Mouse (Mus musculus) lung, postnatal 0 days (tissue): Measurements from ENCODE around the gene Txnrd3. TPM values are rescaled to one million over a fixed set of nuclear protein-coding genes. Genes with fewer than 3 reads are reported as not detected.

Source experiments
- ATAC-seq: fragments of 200-750 bp; cut with Nextera tagmentation; 2 replicates; pipeline ENCODE4 v1.8.0; 2017; ENCODE audit warnings: moderate library complexity
- DNase-seq: peaks from one replicate; pipeline ENCODE4 v3.0.0-alpha.2; 2016; ENCODE audit warnings: low spot score
- H3K27ac ChIP-seq: fragments of 300-500 bp; sonication (generic); 2 replicates; pipeline ENCODE4 v1.5.1; 2014; ENCODE audit warnings: antibody characterized with exemption, mild to moderate bottlenecking, low read length, mixed read lengths
- H3K27me3 ChIP-seq: fragments of 300-500 bp; sonication (generic); replicated peaks from 2 replicates; pipeline ENCODE4 v1.6.1; 2014; ENCODE audit warnings: low read length, mixed read lengths; ENCODE audit not compliant: insufficient read depth
- H3K36me3 ChIP-seq: fragments of 300-500 bp; sonication (generic); 2 replicates; pipeline ENCODE4 v1.6.1; 2014; ENCODE audit warnings: low read length, mixed read lengths; ENCODE audit not compliant: insufficient read depth
- H3K4me1 ChIP-seq: fragments of 300-500 bp; sonication (generic); 2 replicates; pipeline ENCODE4 v1.6.1; 2014; ENCODE audit warnings: antibody characterized with exemption, low read depth, low read length, mixed read lengths; ENCODE audit not compliant: insufficient read depth
- H3K4me2 ChIP-seq: fragments of 300-500 bp; sonication (generic); replicated peaks from 2 replicates; pipeline ENCODE4 v1.6.1; 2014; ENCODE audit warnings: low read depth, mild to moderate bottlenecking, low read length, moderate library complexity, mixed read lengths
- H3K4me3 ChIP-seq: fragments of 300-500 bp; sonication (generic); 2 replicates; pipeline ENCODE4 v1.5.1; 2014; ENCODE audit warnings: low read depth, low read length
- H3K9ac ChIP-seq: fragments of 300-500 bp; sonication (generic); replicated peaks from 2 replicates; pipeline ENCODE4 v1.6.1; 2014; ENCODE audit warnings: low read depth, mild to moderate bottlenecking
- H3K9me3 ChIP-seq: fragments of 300-500 bp; sonication (generic); 2 replicates; pipeline ENCODE4 v1.6.1; 2016; ENCODE audit warnings: low read length, mixed read lengths
- CTCF ChIP-seq: IDR thresholded peaks from 2 replicates; pipeline ENCODE4 v1.5.1; 2016; ENCODE audit warnings: antibody characterized with exemption, mild to moderate bottlenecking
- EP300 ChIP-seq: IDR thresholded peaks from 2 replicates; pipeline ENCODE4 v1.6.1; 2016; ENCODE audit warnings: antibody characterized with exemption, mild to moderate bottlenecking, control low read depth
- WGBS: fragments of 180-500 bp; shearing (Covaris S2); extraction: QIAGEN DNeasy Blood & Tissue Kit; methylation state at CpG from one replicate; pipeline ENCODE4 v1.1.7; 2014; 5-methylcytosine and 5-hydroxymethylcytosine counted together
- polyA plus RNA-seq: library from polyadenylated mRNA; unstranded; fragments of >200 nt; fragmentation: Nextera tagmentation; extraction: Ambion mirVana; gene quantifications from 2 replicates; pipeline ENCODE4 v1.2.1, GENCODE M21; 2015

The Txnrd3 gene
- polyA plus RNA-seq, 1 experiment from 2014 or later: 26.3 TPM

DNA sequence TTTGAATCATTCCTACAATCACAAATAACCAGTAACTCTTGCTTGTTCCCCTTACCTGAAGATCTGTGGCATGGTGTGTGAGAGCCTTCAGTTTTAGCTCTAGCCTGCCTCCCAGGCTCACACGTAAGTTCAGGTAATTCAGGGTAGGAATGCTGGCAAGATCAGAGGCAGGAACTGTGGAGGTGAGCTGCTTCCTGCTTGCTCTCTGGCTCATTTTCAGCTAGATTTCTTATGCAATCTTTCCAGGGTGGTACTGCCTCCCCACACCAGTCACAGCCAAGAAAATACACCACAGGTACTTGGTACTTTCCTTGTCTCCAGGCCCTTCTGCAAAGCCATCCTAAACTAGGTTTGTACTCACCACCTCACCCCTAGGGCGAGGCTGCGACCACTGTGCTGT is 18.7 kb downstream of the Txnrd3 start:
- H3K36me3 ChIP-seq: no peaks in the 10 kb centered on the region
- H3K4me1 ChIP-seq: no peaks in the 10 kb centered on the region
- DNase-seq (peak; percentile 64), ATAC-seq (0 out of 2 replicates have a peak, but pooled peaks have one; percentile 11)
- no peak overlapping the region for H3K4me3 ChIP-seq
- no peak overlapping the region for H3K27ac ChIP-seq
- TF ChIP-seq EP300: no peak
- no peak for TF ChIP-seq CTCF
- H3K27me3 ChIP-seq: no peaks in the 10 kb centered on the region
- no peak overlapping the region for H3K9ac ChIP-seq
- WGBS: 73% methylated on average over 3 of the region's 3 CpGs
- H3K4me2 ChIP-seq: no peak overlapping the region
- no peaks in the 10 kb centered on the region for H3K9me3 ChIP-seq

DNA sequence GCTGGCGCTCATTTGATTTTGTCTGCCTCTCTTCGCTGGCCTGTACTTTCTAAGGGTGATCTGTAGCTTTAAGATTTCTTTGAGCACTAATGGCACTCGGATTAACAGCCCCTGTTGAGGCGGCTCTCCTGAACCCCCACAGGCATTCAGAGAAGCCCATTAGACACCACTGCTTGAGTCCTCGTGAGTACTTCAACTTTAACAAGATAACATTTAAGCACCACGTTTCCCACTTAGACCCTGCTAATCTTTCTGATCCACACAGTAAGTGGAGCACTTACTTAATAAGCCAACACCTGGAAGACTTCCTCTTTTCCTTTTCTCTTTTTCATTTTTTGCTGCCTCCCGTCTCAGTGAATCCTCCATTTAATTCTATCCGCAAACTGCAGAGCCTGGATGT is 21.4 kb downstream of the Txnrd3 start:
- H3K27me3 ChIP-seq: no peaks in the 10 kb centered on the region
- peak overlapping the region; percentile 8; the same call in 1 of the 2 replicates for H3K4me2 ChIP-seq
- H3K27ac ChIP-seq: no peak overlapping the region
- H3K36me3 ChIP-seq: no peaks in the 10 kb centered on the region
- H3K4me3 ChIP-seq: no peak overlapping the region
- no peak overlapping the region for H3K9ac ChIP-seq
- DNase-seq (peak; percentile 72), ATAC-seq (peak; percentile 76)
- WGBS: 44% methylated on average over 8 of the region's 8 CpGs
- H3K9me3 ChIP-seq: no peaks in the 10 kb centered on the region
- H3K4me1 ChIP-seq: no peaks in the 10 kb centered on the region
- no peak for TF ChIP-seq CTCF
- TF ChIP-seq EP300: peak; percentile 62; the same call in 1 of the 2 replicates

DNA sequence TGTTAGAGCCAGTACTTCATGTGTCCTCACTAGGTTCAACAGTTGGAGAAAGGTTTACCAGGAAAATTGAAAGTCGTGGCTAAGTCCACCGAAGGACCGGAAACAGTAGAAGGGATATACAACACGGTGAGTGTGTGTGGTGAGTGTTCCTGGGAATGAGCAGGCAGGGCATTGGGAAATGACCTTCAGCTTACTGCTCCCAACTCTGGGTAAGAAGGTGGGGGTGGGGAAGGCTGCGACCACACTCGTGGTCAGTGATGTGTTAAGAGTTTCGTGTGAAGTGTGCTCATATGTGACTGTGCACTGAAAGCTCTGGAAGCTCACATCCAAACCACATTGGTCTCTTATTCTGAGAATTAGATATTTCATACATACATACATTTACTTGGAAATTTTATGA is 21.9 kb downstream of the Txnrd3 start:
- Histone ChIP-seq H3K27ac (no peak overlapping the region), H3K36me3 (no peaks in the 10 kb centered on the region), H3K4me2 (0 out of 2 replicates have a peak overlapping the region, but pooled peaks have one; percentile 8), H3K9me3 (no peaks in the 10 kb centered on the region), H3K9ac (no peak overlapping the region), H3K27me3 (no peaks in the 10 kb centered on the region), H3K4me3 (no peak overlapping the region), H3K4me1 (no peaks in the 10 kb centered on the region)
- DNase-seq (peak; percentile 56), ATAC-seq (peak; percentile 63)
- TF ChIP-seq EP300: no peak
- TF ChIP-seq CTCF: no peak
- 47% methylated on average over 7 of the region's 7 CpGs for whole genome bisulfite sequencing

DNA sequence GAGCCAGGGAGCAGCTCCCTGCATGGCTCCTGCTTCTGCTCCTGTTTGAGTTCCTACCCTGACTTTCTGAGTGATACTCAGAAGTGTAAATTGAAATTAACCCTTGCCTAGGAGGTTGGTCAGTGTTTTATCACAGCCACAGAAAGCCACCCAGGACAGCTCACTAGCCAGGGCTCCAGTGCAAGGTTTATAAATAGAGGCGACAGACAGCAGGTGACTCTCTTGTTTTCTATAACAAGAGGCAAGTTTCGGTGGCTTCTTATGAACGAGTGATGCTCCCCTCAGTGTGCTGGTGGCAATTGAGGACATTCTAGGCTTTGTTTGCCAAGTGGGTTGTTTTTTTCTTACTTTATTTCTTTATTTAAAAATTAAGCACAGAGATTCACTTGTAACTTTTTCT is 23.2 kb downstream of the Txnrd3 start:
- H3K36me3 ChIP-seq: no peaks in the 10 kb centered on the region
- no peaks in the 10 kb centered on the region for H3K4me1 ChIP-seq
- no peak overlapping the region for H3K9ac ChIP-seq
- no peak overlapping the region for H3K4me2 ChIP-seq
- TF ChIP-seq EP300 (no peak), CTCF (no peak)
- no peaks in the 10 kb centered on the region for H3K27me3 ChIP-seq
- H3K9me3 ChIP-seq: no peaks in the 10 kb centered on the region
- ATAC-seq (no peak), DNase-seq (peak; percentile 40)
- WGBS: 81% methylated on average over 3 of the region's 3 CpGs
- H3K27ac ChIP-seq: no peak overlapping the region
- no peak overlapping the region for H3K4me3 ChIP-seq

DNA sequence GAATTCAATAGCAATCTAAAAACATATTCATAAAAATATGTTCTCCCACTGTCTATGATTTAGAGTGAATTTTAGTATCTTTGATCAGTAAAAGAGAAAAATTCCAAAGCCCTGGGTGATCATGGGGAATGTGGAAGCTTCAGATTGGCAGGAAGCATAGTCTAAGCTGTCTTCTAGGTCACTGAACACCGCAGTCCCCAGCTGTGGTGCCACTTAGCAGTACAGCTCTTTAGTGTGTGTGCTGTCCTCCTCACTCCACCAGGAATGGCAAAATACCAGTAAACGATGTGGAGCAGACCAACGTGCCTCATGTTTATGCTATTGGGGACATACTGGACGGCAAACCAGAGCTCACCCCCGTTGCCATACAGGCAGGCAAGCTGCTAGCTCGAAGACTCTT is 25.8 kb downstream of the Txnrd3 start:
- Histone ChIP-seq H3K9me3 (no peaks in the 10 kb centered on the region), H3K4me3 (no peak overlapping the region), H3K36me3 (no peaks in the 10 kb centered on the region), H3K27me3 (no peaks in the 10 kb centered on the region), H3K4me1 (no peaks in the 10 kb centered on the region), H3K27ac (no peak overlapping the region), H3K4me2 (no peak overlapping the region), H3K9ac (no peak overlapping the region)
- TF ChIP-seq EP300 (no peak), CTCF (no peak)
- no peak for ATAC-seq
- WGBS: 75% methylated on average over 6 of the region's 6 CpGs
- DNase-seq: no peak

DNA sequence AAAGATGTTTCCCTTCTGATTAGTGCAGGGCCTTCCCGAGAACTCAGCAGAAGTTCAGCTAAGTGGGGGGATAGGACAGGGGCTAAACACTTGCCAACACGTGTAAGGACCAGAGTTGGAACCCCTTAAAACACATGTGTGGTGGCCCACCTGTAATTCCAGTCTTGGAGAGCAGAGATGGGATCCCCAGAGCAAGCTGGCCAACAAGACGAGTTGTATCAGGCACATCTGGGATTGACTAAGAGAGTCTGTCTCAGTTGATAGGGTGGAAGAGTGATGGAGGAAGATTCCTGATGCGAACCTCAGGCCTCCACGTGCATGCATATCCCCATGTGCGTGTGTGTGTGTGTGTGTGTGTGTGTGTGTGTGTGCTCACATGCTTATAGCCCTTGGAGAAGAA is 27.6 kb downstream of the Txnrd3 start:
- no peak overlapping the region for H3K4me3 ChIP-seq
- H3K36me3 ChIP-seq: peaks cover 4% of the 10 kb centered on the region; the same call in 1 of the 2 replicates
- no peak overlapping the region for H3K27ac ChIP-seq
- no peak for ATAC-seq
- no peak for DNase-seq
- no peak overlapping the region for H3K4me2 ChIP-seq
- H3K9me3 ChIP-seq: no peaks in the 10 kb centered on the region
- TF ChIP-seq EP300 (no peak), CTCF (no peak)
- no peaks in the 10 kb centered on the region for H3K4me1 ChIP-seq
- no peak overlapping the region for H3K9ac ChIP-seq
- 70% methylated on average over 6 of the region's 6 CpGs for WGBS
- no peaks in the 10 kb centered on the region for H3K27me3 ChIP-seq

DNA sequence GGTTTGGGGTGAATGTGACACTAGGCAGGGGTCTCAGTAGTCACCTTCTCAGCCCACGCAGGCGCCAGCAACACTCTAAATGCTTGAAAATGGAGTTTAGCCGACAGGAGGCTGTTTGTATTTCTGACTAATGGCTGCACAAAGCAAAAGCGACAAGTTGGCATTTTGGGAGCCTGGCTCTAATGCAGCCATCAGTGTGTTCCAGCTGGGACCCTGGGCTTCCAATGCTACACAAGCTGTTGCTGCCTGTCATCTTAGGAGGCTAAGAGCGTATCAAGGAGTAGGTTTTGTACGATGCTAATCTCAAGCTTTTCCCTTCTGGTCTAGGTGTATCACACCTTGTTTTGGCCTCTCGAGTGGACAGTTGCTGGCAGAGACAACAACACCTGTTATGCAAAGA is 28.9 kb downstream of the Txnrd3 start:
- ATAC-seq: no peak
- Histone ChIP-seq H3K36me3 (peaks cover 4% of the 10 kb centered on the region; the same call in 1 of the 2 replicates), H3K9me3 (no peaks in the 10 kb centered on the region), H3K4me2 (no peak overlapping the region), H3K4me3 (no peak overlapping the region), H3K9ac (no peak overlapping the region), H3K27me3 (no peaks in the 10 kb centered on the region), H3K4me1 (no peaks in the 10 kb centered on the region), H3K27ac (no peak overlapping the region)
- no peak for DNase-seq
- WGBS: 80% methylated on average over 7 of the region's 7 CpGs
- TF ChIP-seq CTCF: no peak
- TF ChIP-seq EP300: no peak
